Mouse (Mus musculus) forebrain, embryonic 10.5 days (tissue): ENCODE measurements around the gene March6. TPM values are rescaled to one million over a fixed set of nuclear protein-coding genes. Genes with fewer than 3 reads are reported as not detected.

Experiments used
- DNase-seq: peaks from one replicate; pipeline ENCODE4 v3.0.0-alpha.2; 2017; ENCODE audit warnings: low spot score; ENCODE audit errors: extremely low spot score
- H3K27ac ChIP-seq: fragments of 300-500 bp; sonication (generic); 2 replicates; pipeline ENCODE4 v1.5.1; 2016; ENCODE audit warnings: mild to moderate bottlenecking
- H3K27me3 ChIP-seq: fragments of 300-500 bp; sonication (generic); 2 replicates; pipeline ENCODE4 v1.6.1; 2016; ENCODE audit warnings: mild to moderate bottlenecking; ENCODE audit not compliant: poor library complexity, severe bottlenecking
- H3K36me3 ChIP-seq: fragments of 300-500 bp; sonication (generic); replicated peaks from 2 replicates; pipeline ENCODE4 v1.6.1; 2016; ENCODE audit warnings: mild to moderate bottlenecking, moderate library complexity
- H3K4me1 ChIP-seq: fragments of 300-500 bp; sonication (generic); 2 replicates; pipeline ENCODE4 v1.6.1; 2016
- H3K4me3 ChIP-seq: fragments of 300-500 bp; sonication (generic); 2 replicates; pipeline ENCODE4 v1.5.1; 2016; ENCODE audit warnings: mild to moderate bottlenecking, moderate library complexity
- H3K9me3 ChIP-seq: fragments of 300-500 bp; sonication (generic); 2 replicates; pipeline ENCODE4 v1.6.1; 2016; ENCODE audit warnings: mild to moderate bottlenecking, moderate library complexity
- WGBS: fragments of 180-500 bp; shearing (Covaris S2); methylation state at CpG from one replicate; pipeline ENCODE4 v1.1.7; 2016; 5-methylcytosine and 5-hydroxymethylcytosine counted together
- polyA plus RNA-seq: library from polyadenylated mRNA; unstranded; fragments of >200 nt; fragmentation: Nextera tagmentation; extraction: Ambion mirVana; gene quantifications from 2 replicates; pipeline ENCODE4 v1.2.1, GENCODE M21; 2016

March6 gene
- polyA plus RNA-seq, 1 experiment from 2014 or later, result 44.9 TPM

DNA sequence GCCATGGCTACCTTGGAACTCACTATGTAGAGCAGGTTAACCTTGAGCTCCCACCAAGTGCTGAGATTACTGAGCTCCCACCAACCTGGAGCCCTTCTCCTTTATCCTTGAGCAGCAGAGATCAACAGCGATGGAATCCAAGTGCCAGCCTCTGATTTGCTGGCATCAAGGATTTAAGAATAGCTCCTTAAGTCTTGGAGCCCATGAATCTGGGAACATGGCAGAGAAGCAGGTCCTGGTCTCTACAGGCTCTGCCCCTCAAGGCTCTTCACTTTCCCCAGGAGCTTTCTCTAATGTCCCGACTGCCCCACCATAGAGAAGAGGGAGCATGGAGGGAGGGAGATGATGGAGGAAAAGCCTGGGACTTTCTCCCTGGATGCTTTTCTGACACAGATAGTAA, 6.9 kb upstream of the March6 start:
- H3K27ac ChIP-seq, result peak overlapping the region; percentile 35; the same call in 1 of the 2 replicates
- H3K4me3 ChIP-seq, result no peak overlapping the region
- DNase-seq, result no peak
- WGBS, result 97% methylated on average over 2 of the region's 2 CpGs
- H3K9me3 ChIP-seq, result no peaks in the 10 kb centered on the region
- H3K4me1 ChIP-seq, result peaks cover 50% of the 10 kb centered on the region
- no peaks in the 10 kb centered on the region for H3K36me3 ChIP-seq
- no peaks in the 10 kb centered on the region for H3K27me3 ChIP-seq

DNA sequence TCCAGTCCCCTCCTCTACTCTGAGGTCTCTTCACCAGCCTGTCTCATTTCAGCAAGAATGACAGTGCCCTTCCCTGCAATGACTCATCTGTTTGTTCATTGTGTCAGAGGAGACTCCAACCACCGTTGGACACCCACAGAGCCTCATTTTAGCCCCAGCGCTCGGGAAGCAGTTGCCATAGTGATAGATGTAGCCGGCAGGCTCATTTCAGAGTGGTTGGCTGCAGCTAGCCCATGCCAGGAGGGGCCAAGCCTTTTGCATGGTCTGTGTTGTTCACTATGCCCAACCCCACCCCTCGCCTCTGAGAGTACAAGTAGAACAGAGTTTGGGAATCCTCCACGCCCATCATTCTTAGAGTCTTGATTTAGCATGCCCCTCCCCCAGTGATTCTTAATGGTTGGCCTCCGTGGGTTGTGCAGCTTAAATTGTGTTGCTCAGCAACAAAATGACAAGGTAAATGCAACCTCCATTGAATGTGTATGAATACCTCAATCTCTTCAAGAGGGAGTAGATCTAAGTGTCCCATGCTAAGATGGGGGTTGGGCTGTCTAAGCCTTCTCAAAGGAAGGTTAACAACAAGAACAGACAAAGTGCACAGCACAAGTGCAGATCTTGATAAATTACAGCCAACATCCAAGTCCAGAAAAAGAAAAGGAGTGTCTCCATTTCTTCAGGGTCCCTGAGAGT, 5.3 kb upstream of the March6 start:
- DNase-seq, result peak; percentile 74
- H3K9me3 ChIP-seq, result no peaks in the 10 kb centered on the region
- peak overlapping the region; percentile 84 for H3K27ac ChIP-seq
- 9% methylated on average over 7 of the region's 7 CpGs for WGBS
- peaks cover 42% of the 10 kb centered on the region for H3K4me1 ChIP-seq
- H3K4me3 ChIP-seq, result peak overlapping the region; percentile 28
- no peaks in the 10 kb centered on the region for H3K27me3 ChIP-seq
- H3K36me3 ChIP-seq, result no peaks in the 10 kb centered on the region

DNA sequence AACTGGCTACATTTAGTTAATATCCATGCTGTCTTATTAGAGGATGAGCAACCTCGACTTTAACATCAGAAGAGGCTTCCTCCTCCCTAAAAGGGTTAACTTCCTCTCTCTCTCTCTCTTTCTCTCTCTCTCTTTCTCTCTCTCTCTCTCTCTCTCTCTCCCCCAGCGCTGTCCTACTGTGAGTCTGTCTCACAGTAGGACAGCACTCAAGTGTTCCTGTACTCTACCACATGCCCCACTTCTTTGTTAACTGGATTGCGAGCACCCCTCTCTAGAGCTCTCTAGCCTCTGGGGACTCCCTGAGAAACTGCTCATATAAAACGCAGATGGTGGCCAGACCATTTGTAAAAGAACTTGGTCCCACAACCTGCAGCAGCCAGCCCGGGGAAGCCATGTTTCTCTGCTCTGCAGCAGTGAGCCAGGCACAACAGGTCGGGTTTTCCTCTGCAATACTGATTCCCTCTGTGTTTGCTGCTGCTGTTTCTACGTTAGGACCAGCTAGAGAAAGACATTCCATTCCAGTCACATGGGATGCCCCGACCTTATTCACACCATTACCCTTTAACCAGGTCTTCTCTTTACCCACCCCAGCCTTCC, 4.5 kb upstream of the March6 start:
- H3K4me1 ChIP-seq, result peaks cover 36% of the 10 kb centered on the region
- no peaks in the 10 kb centered on the region for H3K27me3 ChIP-seq
- no peaks in the 10 kb centered on the region for H3K9me3 ChIP-seq
- no peaks in the 10 kb centered on the region for H3K36me3 ChIP-seq
- H3K27ac ChIP-seq, result peak overlapping the region; percentile 84
- peak overlapping the region; percentile 28; the same call in 1 of the 2 replicates for H3K4me3 ChIP-seq
- DNase-seq, result no peak
- WGBS, result 31% methylated on average over 8 of the region's 8 CpGs

DNA sequence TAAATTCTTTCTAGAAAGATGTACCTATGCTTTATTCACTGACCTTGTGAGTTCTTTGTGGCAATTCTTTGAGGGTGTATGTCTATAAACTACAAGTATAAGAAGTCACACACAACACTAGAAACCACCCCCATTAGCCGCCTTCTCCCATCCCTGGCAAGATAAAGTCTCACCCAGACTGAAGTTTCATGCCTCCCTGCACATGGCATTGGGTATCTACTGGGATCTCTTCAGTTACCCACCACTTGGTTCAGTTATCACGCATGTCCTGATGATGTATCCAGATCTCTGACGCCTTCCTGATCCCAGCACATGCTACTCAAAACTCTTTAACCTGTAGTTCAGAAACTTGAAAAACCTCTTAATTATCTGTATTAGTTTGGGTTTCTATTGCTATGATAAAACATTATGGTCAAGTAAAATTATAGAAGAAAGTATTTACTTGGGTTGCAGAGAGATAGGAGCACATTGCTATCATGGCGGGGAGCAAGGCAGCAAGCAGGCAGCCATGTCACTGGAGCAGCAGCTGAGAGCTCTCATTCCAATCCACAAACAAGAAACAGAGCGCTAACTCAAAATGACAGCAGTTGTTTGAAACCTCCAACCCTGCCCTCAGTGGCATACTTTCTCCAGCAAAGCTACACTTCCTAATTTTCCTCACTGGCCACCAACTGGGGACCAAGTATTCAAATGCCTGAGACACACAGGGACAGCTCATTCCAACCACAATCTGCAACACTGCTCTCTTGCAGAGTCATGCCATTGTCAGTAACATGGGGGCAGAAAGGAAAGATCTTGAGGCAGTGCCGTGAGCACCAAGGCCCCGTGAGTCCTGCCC, 3.8 kb upstream of the March6 start:
- Histone ChIP-seq H3K4me3 (no peak overlapping the region), H3K27ac (peak overlapping the region; percentile 84), H3K4me1 (peaks cover 39% of the 10 kb centered on the region), H3K27me3 (no peaks in the 10 kb centered on the region), H3K36me3 (no peaks in the 10 kb centered on the region), H3K9me3 (no peaks in the 10 kb centered on the region)
- no peak for DNase-seq
- WGBS, result 87% methylated on average over 7 of the region's 7 CpGs

DNA sequence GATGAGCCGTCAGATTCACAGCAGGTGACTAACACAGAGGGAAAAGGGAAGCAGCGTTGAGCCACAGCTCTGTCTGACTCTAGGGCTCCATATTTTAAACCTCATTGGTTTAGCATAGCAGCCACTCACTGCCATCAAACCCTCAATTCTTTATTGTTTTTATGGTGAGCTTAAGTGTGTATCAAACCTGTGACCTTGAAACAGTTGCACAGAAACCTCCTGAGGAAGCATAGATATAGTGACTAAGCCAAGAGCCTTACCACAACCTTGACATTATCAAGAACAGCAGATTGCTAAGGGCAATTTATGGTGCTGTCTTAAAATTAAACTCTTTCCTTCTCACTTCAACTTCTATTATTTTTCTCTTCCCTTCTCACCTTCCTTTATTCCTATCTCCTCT, 2.7 kb upstream of the March6 start:
- Histone ChIP-seq H3K4me1 (peaks cover 50% of the 10 kb centered on the region), H3K4me3 (no peak overlapping the region), H3K27me3 (no peaks in the 10 kb centered on the region), H3K36me3 (peaks cover 2% of the 10 kb centered on the region; the same call in 1 of the 2 replicates), H3K9me3 (no peaks in the 10 kb centered on the region), H3K27ac (no peak overlapping the region)
- DNase-seq, result no peak
- WGBS, result 92% methylated on average over 2 of the region's 2 CpGs

DNA sequence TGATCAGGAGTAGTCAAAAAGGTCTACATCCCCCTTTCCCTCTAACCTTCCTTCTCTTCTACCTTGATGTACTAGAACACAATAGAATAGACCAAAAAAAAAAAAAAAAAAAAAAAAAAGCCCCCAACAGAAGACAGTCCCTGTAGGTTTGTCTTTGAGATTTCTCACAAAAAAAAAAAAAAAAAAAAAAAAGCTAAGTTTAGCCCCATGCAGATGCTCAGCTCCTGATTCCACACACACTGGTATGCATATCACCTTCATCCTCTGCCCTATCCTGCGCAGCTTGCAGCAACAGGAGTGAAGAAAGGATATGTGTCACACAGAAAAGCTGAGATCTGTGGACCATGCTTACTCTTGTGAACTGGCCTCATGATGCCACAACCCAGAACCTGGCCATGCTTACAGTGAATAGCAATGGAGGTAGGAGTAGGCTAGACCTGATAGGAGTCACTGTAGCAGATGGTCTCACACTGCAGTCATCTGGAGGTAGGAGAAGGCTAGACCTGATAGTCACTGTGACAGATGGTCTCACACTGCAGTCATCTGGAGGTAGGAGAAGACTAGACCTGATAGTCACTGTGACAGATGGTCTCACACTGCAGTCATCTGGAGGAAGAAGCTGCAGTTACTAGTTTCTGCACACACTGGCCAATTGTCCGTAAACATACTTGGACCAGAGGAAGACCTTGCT, 1.6 kb upstream of the March6 start:
- no peak overlapping the region; the same call in 1 of the 2 replicates for H3K27ac ChIP-seq
- H3K27me3 ChIP-seq, result no peaks in the 10 kb centered on the region
- H3K9me3 ChIP-seq, result peaks cover 5% of the 10 kb centered on the region; the same call in 1 of the 2 replicates
- DNase-seq, result no peak
- peak overlapping the region; percentile 93; the same call in 1 of the 2 replicates for H3K4me3 ChIP-seq
- 99% methylated on average over 2 of the region's 2 CpGs for WGBS
- peaks cover 51% of the 10 kb centered on the region for H3K4me1 ChIP-seq
- peaks cover 10% of the 10 kb centered on the region for H3K36me3 ChIP-seq

DNA sequence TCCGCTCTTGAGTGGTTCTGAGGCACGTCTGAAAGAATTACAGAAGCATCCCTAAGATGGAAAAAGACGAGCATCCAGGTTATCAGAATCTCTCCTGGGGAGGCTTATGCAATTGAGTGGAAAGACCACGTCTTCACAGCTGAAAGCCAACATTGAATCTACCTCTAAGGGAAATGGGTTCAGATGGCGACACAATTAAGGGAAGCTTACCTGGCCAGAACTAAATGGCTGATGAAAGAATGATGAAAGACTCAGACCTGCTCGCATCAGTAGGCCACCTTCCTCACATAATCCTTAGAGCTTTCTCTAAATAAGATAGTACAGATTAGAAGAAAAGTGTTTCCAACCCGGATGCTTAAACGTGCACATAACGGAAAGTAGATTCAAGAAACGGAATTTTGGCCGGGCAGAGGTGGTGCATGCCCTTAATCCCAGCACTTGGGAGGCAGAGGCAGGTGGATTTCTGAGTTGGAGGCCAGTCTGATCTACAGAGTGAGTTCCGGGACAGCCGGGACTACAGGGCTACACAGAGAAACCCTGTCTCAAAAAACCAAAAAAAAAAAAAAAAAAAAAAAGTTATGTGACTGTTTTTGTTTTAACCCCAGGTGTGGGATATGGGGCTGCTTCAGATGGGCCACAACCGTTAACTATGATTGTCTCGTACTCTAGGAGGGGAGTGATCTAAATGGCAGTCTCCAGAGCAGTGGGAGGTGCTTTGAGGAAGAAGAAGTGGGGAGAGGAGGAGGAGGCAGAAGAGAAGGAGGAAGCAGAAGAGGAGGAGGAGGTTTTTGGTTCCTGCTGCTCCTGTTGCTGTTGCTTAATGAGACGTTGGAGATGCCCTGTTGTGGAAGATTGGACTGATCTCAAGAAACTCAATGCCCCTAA, 835 bp upstream of the March6 start:
- no peaks in the 10 kb centered on the region for H3K27me3 ChIP-seq

DNA sequence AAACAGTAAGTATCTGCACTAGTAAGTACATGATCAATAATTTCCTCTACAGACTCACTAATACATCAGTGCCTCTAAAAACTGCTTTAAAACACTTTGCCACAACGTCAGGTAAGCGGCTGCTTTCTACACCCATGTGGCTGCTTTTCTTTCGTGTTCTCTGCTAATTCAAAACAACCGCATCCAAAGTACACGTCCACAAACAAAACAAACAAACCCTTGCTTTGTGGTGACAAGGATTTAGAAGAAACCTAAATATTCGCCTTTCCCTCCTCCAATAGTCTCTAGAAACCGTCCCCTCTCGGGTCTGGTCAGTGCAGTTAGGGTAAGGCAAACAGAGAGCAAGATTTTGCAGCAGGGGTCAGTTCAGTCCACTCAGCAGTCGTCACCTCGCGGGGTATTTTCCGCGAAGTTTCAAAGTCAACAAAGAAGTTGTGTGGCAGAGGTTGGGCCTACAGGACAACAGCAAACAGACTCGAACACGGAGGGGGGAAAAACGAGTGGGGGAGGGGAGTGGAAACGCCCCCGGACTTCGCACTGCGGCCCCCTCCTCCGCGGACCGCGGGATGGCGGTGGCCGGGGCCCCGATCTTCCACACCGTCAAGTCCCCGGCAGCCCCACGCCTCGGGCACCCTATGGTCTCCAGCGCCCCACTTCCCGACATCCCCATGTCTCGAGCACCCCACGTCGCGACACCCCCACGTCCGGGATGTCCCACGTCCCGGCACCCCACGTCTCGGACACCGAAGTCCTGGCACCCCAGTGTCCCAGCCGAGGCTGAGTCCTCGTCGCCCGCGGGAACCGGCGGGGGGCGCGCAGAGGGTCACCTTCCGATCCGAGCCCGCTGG, 818 bp downstream of the March6 start:
- Histone ChIP-seq H3K36me3 (peaks cover 25% of the 10 kb centered on the region), H3K4me1 (peaks cover 28% of the 10 kb centered on the region), H3K9me3 (peaks cover 5% of the 10 kb centered on the region; the same call in 1 of the 2 replicates), H3K4me3 (peak overlapping the region; percentile 93), H3K27me3 (no peaks in the 10 kb centered on the region), H3K27ac (peak overlapping the region; percentile 93)
- peak; percentile 47 for DNase-seq
- WGBS, result under 1% methylated on average over 56 of the region's 56 CpGs

More for the DNA sequence above, 835 bp upstream of the March6 start:
- DNase-seq, result no peak
- peak overlapping the region; percentile 93 for H3K27ac ChIP-seq
- peak overlapping the region; percentile 93 for H3K4me3 ChIP-seq
- 32% methylated on average over 16 of the region's 16 CpGs for WGBS
- peaks cover 45% of the 10 kb centered on the region for H3K4me1 ChIP-seq
- H3K9me3 ChIP-seq, result peaks cover 5% of the 10 kb centered on the region; the same call in 1 of the 2 replicates
- peaks cover 15% of the 10 kb centered on the region for H3K36me3 ChIP-seq

DNA sequence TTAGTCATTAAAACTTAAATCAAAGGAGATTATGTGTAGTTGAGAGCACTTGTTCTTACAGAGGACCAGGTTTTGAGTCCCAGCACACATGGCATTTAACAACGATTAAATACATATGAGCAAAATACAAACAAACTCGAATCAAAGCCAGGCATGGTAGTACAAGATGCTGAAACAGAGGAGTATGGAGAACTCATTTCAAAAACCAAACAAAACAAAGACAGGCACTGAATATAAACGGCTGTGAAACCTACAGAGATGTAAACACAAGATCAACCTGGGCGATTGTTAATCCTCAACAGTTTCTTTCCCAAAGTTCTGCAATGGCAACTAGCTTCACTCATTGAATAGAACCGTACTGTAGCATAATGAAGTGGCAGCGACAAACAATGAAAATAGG, 1.8 kb downstream of the March6 start:
- peak overlapping the region; percentile 93 for H3K4me3 ChIP-seq
- no peak overlapping the region for H3K27ac ChIP-seq
- DNase-seq, result no peak
- H3K27me3 ChIP-seq, result no peaks in the 10 kb centered on the region
- H3K36me3 ChIP-seq, result peaks cover 25% of the 10 kb centered on the region
- peaks cover 5% of the 10 kb centered on the region; the same call in 1 of the 2 replicates for H3K9me3 ChIP-seq
- peaks cover 25% of the 10 kb centered on the region for H3K4me1 ChIP-seq
- 48% methylated on average over 6 of the region's 6 CpGs for WGBS

DNA sequence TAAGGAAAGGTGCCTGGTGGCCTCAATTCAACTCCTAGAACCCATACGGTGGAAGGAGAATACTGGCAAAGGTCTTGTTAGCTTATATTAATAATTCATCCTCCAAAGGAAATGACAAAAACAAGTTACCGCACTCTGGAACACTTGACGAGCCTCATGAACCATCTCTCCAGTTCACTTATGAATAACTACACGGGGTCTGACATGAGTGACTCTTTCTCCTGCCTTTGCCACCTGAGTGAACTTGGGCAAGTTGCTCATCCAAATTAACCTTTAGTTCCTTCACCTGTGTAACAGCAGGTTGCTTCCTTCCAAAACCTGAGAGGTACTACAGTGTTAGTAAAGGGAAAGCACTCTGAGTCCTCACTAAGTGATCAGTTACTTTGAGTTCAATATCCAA, 2.4 kb downstream of the March6 start:
- 97% methylated on average over 4 of the region's 4 CpGs for WGBS
- Histone ChIP-seq H3K9me3 (peaks cover 5% of the 10 kb centered on the region; the same call in 1 of the 2 replicates), H3K4me3 (peak overlapping the region; percentile 93; the same call in 1 of the 2 replicates), H3K4me1 (peaks cover 25% of the 10 kb centered on the region), H3K36me3 (peaks cover 25% of the 10 kb centered on the region), H3K27me3 (no peaks in the 10 kb centered on the region), H3K27ac (no peak overlapping the region)
- no peak for DNase-seq

DNA sequence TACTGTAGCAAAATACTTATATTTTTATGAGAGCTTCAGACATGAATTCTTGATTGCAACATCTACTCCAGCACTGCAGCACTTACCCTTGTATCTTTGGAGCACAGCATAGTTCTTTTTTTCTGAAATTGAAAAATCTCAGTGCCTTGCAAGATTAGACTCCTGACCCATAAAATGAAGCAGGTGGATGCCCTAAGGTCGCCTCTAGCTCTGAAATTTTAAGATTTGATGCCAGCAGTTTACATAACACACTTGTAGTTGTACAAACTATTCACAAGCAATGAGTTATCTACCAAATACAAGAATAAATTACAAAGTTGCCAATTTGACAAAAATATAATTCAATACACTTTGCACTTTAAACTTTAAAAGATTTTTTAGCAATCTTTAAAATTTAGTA, 4.4 kb downstream of the March6 start:
- Histone ChIP-seq H3K4me1 (peaks cover 18% of the 10 kb centered on the region), H3K27me3 (no peaks in the 10 kb centered on the region), H3K9me3 (peaks cover 5% of the 10 kb centered on the region; the same call in 1 of the 2 replicates), H3K36me3 (peaks cover 25% of the 10 kb centered on the region), H3K27ac (no peak overlapping the region), H3K4me3 (no peak overlapping the region)
- 90% methylated on average over 1 of the region's 1 CpGs for WGBS
- DNase-seq, result no peak
